Mouse (Mus musculus): ENCODE data around the gene Patl1.
A peak's percentile ranks its signal among the peaks of the same experiment; 100 is the strongest.
"Not testable (repeated sequence)": the region's sequence is repeated elsewhere in the genome, so short reads cannot be mapped to it uniquely, and the experiment has no call there.

Gene Patl1

DNA sequence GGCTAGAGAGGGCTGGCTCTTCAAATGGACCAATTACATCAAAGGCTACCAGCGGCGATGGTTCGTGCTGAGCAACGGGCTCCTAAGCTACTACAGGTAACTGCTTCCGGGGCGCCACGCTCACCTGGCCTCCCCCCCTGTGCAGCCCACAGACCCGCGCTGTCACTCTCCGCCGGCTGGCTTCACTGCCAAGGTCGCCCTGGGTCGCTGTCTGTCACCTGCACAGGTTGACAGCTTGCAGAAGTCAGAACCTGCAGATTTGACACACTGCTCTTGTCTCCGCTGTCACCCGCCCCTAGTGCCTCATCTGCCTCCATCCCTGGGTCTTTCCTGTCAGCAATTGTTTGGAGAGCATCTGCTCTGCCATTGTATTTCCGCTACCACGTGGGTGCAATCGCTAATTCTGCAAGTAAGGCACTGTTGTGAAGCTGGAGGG lies 54.0 kb downstream of the Patl1 start:
- peak; percentile 25 for DNase-seq (ENCODE audit: low spot score)

DNA sequence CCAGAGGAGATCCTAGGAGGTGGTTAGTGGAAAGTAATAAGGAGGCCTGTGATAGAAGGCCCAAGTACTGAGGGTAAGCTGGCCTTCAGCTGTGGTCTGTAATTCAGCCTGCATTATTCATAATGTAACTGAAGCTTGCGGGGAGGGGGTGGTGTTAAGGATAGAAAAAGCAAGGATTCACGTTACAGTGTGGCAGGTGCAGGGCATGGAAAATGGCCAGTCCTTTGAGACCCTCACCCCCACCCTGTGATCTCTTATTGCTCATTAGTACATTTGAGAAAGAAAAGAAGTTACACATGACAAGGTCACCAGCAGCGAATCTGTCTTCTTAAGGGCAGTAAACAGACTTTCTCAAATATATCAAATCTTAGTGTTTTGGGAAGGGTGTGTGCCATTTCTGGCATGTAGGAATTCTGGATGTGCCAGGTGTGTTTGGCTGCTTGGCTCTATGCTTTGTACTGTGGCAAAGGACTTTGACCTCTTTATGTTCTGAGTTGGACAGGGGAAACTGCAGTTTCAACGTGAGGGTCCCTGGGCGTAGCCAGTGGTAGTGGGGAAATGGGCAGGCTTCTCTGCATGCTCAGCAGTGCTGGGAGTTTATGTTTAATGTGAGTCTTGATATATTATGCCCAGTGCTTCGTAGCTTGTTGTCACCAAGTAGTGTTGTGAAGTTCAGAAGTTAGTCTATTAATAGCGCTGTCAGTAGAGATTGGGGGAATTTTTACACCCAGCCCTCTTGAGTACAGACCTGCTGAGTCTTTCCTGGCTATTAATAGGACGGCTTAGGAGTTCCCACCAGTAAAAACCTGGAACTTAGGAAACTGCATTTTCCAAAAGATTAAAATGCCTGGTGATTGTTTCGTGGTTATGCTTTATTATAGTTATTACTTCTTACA lies 57.2 kb downstream of the Patl1 start:
- no peak for DNase-seq (ENCODE audit: low spot score)

DNA sequence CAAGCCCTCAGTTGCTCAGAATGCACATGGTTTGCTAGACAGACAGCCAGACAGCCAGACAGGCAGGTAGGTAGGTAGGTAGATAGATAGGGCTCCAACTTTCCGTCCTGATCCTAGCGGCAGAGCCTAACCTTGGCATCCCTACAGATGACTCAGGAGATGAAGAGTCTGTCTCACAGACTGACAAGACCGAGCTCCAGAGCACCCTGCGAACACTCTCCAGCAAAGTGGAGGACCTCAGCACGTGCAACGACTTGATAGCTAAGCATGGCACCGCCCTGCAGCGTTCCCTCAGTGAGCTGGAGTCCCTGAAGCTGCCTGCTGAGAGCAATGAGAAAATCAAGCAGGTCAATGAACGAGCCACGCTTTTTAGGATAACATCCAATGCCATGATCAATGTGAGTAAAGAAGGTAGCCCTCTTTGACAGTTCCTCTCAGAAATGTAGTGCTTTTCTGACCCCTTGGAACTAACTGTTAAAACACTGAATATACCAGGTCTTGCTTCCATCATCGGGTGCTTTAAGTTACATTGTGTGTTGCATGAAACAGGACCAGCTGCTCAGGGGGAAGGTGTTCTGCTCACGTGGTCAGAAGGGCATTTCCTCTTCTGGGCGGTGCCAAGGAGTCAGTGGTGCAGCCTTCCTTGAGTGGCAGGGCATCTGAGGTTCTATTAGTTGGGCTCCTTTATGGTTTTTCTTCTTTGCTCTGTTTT lies 61.5 kb downstream of the Patl1 start:
- no peak for DNase-seq (ENCODE audit: low spot score)

DNA sequence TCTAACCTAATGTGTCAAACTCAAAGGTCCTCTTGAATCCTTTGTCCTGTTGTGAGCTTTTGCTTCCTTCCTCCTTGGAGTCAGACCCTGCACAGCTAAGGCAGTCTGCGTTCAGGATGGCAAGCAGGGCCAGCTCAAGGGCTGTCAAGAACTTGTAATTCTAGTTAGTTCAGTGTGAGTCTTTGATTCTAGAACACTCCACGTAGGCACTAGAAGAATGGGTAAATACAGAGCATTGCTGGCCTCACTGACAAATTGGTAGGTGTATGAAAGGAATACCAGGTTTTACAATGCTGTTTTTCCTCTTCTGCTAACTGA lies 62.0 kb downstream of the Patl1 start:
- peak; percentile 81 for DNase-seq (ENCODE audit: low spot score)

DNA sequence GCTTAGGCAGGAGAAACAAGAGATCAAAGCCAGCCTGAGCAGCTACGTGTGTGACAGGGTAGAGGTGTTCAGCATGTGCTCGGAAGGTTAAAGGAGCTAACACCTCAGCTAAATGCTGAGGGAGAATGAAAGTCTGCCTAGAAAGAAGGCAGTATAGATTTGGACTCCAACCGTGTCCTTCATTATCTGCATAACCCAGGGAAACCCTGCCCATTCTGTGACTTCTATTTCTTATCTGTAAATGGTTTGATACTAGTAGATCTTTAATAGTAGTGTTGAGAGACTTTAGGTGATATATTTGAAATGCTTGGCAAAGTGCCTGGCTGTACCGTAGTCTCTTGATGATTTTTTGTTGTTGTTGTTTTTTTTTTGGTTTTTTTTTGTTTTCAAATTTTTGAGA lies 63.5 kb downstream of the Patl1 start:
- DNase-seq (ENCODE audit: low spot score): no peak

DNA sequence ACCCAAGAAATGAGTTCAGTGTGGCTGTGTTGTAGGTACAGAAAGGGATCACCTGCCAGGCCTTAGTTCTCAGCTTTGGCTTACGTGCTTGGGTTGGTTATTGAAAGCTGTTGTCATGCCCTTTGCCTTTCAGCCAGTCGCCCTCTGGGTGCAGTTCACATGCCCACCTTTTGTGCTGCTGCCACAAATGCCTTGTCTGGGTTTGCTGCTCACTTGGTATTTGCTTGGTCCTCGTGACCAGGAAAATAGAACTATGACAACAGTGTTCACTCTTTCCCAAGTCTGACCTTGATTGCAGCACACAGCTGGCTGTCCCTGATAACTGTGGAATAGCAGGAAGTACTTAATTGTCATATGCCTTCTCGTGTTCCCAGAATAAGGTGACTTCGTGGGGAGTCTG lies 65.2 kb downstream of the Patl1 start:
- peak; percentile 38 for DNase-seq (ENCODE audit: low spot score)

DNA sequence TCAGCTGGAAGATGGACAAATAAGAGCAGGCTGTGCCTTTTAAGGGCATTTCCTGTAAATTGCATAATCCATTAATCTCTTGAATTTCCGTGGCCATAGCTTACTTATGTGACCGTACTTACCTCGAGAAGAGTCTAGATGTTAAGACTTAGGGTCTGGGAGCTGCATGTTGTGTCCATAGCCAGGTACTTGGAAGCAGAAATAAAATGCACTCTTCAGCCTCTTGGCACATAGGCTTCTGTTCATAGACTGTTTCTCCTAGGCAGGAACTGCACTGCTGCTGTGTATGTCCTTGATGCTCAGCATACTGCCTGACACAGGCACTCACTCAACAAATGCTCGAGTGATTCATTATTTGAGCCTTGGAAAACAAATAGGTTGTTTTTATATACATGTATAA lies 68.3 kb downstream of the Patl1 start:
- DNase-seq (ENCODE audit: low spot score): no peak

DNA sequence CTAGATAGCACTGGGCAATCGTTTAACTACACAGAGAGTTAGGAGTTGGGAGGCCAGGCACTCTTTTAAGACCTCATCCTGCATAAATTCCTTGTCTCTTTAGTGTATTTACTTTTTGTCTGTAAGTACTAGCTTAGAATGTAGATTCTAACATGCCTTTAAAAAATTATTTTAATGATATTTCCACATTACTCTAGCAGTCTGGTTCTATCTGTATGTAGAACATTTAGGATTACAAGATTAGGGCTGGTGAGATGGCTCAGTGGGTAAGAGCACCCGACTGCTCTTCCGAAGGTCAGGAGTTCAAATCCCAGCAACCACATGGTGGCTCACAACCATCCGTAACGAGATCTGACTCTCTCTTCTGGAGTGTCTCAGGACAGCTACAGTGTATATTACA lies 72.4 kb downstream of the Patl1 start:
- not testable (repeated sequence) for DNase-seq (ENCODE audit: low spot score)

DNA sequence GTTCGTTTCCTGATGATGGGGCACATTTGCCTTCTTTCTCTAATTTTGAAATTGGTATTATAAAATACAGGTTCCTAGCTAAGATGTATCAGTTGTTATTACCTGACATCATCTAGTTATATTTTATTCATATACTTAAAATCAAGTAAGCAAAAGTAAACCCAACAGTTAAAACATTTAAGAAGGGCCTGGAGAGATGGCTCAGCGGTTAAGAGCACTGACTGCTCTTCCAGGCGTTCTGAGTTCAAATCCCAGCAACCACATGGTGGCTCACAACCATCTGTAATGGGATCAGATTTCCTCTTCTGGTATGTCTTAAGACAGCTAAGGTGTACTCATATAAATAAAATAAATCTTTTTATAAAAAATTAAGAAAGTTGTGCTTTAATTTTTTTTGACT lies 75.6 kb downstream of the Patl1 start:
- no peak for DNase-seq (ENCODE audit: low spot score)

DNA sequence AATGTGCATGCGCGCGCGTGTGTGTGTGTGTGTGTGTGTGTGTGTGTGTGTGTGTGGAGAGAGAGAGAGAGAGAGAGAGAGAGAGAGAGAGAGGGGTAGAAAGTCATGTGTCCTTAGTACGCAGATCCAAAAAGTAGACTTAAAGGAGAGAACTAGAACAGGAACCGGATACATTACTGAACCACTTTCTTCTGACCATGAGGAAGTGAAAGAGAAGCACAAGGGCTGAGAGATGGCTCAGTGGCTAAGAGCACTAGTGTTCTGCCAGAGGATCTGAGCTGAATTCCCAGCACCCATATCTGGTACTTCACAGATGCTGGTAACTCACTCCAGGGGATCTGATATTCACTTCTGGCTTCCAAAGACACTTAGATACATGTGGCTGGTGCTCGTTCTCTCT lies 77.1 kb downstream of the Patl1 start:
- DNase-seq (ENCODE audit: low spot score): no peak

DNA sequence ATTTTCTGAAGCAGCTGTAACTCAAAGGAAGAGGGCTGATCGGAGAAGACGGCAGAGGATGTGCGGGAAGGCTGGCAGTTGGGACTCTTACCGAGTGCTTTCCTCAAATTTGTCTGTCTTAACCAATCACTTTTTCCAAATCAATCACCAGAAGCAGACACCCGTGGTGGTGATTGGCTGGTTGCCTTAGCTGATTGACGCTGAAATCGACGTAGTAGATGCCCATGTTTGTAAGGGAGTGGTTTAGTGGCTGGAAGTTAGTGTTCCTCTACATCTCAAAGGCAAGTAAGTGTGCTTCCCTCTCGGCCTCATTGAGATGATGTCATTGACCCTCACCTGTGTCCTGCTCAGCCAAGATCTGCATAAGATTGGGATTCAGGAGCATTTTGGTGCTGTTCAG lies 79.8 kb downstream of the Patl1 start:
- no peak for DNase-seq (ENCODE audit: low spot score)

DNA sequence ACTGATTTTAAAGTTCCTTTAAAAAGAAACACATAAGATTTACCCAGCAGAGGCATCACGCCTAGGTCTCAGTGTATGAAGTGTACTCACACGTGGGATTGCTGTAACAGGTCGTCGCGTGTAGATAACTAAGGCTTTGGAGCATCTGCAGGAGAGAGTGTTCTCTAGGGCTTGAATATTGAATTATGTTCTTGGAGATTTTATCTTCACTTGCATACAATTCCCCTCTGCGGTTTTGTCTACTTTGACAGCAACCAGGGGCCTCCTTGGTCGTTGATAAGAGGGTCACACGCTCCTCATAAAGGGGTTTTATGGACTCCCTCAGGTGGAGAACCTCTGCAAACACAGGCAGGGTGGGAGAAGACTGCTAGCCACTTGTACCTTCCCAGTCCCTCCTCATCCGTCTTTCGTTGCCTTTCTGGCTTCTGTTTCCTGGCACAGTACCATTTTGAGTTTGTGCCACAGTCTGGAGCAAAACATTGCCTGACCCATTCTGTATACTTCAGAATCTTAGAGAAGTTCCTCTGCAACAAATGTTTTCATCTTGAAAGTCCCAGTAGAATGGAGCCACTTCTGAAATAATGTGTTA lies 80.3 kb downstream of the Patl1 start:
- DNase-seq (ENCODE audit: low spot score): no peak
